Mouse (Mus musculus) subcutaneous adipose tissue, adult 2 months (tissue): ENCODE measurements around the gene OR5BS1P. TPM values are rescaled to one million over a fixed set of nuclear protein-coding genes. Genes with fewer than 3 reads are reported as not detected.

Experiments
- polyA plus RNA-seq: library from polyadenylated mRNA; depleted of rRNA; stranded (reverse); fragments of >200 nt; gene quantifications from 2 replicates; pipeline ENCODE4 v1.2.3, GENCODE M21; 2012; ENCODE audit warnings: low replicate concordance; rRNA removed

The OR5BS1P gene
- not detected in 2 replicates for polyA plus RNA-seq

GRCm38 (mm10) chr15:98469596-98469995, at the start of gene OR5BS1P:
TSS of gene OR5BS1P (plus strand) at chr15:98469896.

DNA sequence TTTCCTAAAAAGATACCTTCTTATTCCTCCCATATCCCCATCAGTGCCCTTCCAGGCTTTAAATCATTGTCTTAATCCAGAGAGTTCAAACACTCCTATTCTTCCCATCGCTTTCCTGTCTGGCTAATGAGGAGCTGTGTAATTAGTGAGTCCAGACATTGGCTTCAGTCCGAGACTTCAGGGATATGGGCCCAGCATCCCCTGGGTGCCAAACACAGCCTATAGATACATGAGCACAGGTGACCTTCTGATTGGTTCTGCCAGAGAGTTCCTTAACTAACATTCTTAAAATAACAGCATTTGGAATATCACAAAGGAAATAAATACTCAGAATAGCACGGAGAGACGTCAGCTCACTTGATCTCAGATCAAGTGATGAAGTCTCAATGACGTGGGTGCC, 38.8 kb upstream of the OR5BS1P start, which contains the start of gene Olfr282:
Gene Olfr282, plus strand, starts transcription at position 301 of the 400 bp plus-strand sequence.

DNA sequence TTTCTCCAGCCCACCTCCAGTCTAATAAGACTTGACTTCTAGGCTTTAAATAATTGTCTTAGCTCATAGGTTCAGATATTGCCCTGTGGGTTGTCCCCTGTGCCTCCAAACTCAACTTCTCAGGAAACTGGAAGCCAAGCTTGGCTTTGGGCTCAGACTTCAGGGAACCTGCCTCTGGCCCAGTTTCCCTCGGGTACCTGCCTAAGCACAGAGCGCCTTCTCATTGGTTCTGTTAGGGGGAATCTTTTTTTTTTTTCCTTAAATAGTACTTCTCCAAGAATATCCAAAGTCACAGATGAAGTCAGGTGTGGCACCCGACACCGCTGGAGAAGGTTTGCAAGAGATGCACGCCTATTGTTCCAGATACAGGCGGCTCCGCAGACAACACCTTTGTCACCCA, 17.4 kb upstream of the OR5BS1P start, which contains the start of gene Olfr281:
Gene Olfr281, plus strand, starts transcription at position 301 of the 400 bp plus-strand sequence.

DNA sequence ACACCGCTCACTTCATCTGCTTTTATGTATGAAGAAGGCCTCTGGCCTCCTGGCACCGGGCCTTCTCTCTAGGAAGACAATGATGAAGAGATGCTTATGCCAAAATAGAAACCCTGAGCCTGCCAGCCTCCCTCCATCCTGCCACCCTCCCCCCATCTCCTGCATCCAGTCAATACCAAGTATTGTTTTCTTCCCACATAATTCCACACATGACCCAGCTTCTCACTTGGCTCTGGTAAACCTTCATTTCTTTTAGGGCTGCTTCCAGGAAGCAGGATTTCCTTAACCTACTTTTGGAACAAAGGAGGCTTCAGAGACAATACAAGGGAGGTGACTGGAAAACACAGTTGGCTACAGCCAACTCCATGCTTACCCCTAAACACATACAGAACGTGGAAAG, 13.0 kb downstream of the OR5BS1P start, which contains the start of gene Lalba:
Gene Lalba, minus strand, starts transcription at position 21 of the 400 bp plus-strand sequence.

DNA sequence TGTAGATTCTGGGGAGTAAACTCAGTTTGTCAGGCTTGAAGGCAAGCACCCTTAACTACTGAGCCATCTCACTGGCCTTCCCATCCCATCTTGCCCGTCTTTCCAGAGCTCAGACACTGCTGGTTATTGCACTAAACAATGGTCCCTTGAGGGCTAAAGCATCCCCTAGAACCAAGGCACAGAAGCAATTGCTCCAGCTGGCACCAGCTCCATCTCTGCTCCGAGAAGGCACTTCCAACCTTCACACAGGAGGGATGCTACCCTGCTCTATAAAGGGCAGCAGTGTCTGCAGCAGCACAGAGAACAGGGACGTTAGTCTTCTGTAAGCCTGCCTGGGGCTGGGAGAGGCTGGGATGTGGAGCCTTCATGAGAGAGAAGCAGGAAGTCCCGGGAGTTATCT, 22.4 kb downstream of the OR5BS1P start, which contains the start of gene Olfr279:
Gene Olfr279, plus strand, starts transcription at position 301 of the 400 bp plus-strand sequence.

Other genes starting within 250 kb of the OR5BS1P start
- not detected in 2 replicates for gene Gm44579, start 248.9 kb upstream of the OR5BS1P start, polyA plus RNA-seq
- gene Olfr287, start 248.8 kb upstream of the OR5BS1P start, polyA plus RNA-seq, result not detected in 2 replicates
- gene Olfr286, start 235.4 kb upstream of the OR5BS1P start, polyA plus RNA-seq, result not detected in 2 replicates
- not detected in 2 replicates for gene H1fnt, start 212.6 kb upstream of the OR5BS1P start, polyA plus RNA-seq
- gene Zfp641, start 173.7 kb upstream of the OR5BS1P start, polyA plus RNA-seq, result 2.9 and 4.3 TPM in 2 replicates
- not detected in 2 replicates for gene Olfr285, start 152.5 kb upstream of the OR5BS1P start, polyA plus RNA-seq
- not detected in 2 replicates for gene Olfr284, start 128.9 kb upstream of the OR5BS1P start, polyA plus RNA-seq
- gene Olfr283, start 89.0 kb upstream of the OR5BS1P start, polyA plus RNA-seq, result not detected in 2 replicates
- gene Olfr282, start 38.7 kb upstream of the OR5BS1P start, polyA plus RNA-seq, result not detected in 2 replicates
- gene Olfr281, start 17.3 kb upstream of the OR5BS1P start, polyA plus RNA-seq, result not detected in 2 replicates
- 0.93 TPM in 1 of 2 replicates, not detected in the other for gene Lalba, start 12.8 kb downstream of the OR5BS1P start, polyA plus RNA-seq
- gene Olfr279, start 22.5 kb downstream of the OR5BS1P start, polyA plus RNA-seq, result not detected in 2 replicates
- gene Kansl2, start 64.4 kb downstream of the OR5BS1P start, polyA plus RNA-seq, result 34.5 and 55.4 TPM in 2 replicates
- gene Ccnt1, start 101.0 kb downstream of the OR5BS1P start, polyA plus RNA-seq, result 9.7 and 16.1 TPM in 2 replicates
- 0.73 TPM in 1 of 2 replicates, not detected in the other for gene 4930415O20Rik, start 101.1 kb downstream of the OR5BS1P start, polyA plus RNA-seq
- gene Adcy6, start 140.2 kb downstream of the OR5BS1P start, polyA plus RNA-seq, result 107 and 116 TPM in 2 replicates
- 21.0 and 124 TPM in 2 replicates for gene Cacnb3, start 160.9 kb downstream of the OR5BS1P start, polyA plus RNA-seq
- 29.0 and 48.5 TPM in 2 replicates for gene Ddx23, start 193.0 kb downstream of the OR5BS1P start, polyA plus RNA-seq
- gene Rnd1, start 207.6 kb downstream of the OR5BS1P start, polyA plus RNA-seq, result 4.4 and 5.4 TPM in 2 replicates
- 0.09 and 1.4 TPM in 2 replicates for gene Ccdc65, start 238.3 kb downstream of the OR5BS1P start, polyA plus RNA-seq